Mouse (Mus musculus): ENCODE measurements at regions not wholly inside any gene's neighbourhood (a gene's known extent, or its start where the extent isn't known, plus 50 kb on each side); places are given as distances from the start of the nearest gene placed in this dataset.

DNA sequence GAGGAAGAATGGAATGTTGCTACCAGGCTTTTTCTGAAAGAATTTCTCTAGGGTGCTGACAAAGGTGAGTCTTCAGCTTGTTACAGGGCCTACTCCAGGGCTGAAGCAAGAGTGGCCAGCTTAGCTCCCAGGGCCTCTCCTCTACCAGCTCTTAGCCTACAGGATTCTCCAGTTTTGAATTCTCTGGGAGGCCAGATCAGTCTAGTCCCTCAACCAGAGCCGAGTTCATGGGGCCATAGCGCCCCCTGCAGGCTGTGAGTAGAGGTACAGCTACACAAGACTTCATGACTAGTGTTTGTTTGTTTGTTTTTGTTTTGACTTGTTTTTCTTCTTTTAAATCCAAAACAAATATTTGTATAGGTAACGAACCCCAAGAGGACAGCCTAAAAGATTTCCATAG, 211.8 kb upstream of the Eef2kmt start:
- DNase-seq (ENCODE audit: low read depth, low spot score): peak; percentile 37

- no peak for DNase-seq (ENCODE audit: low read depth, low spot score)
These were observed 211.0 kb upstream of the Eef2kmt start for GRCm38 (mm10) chr16:5466760-5467159.

DNA sequence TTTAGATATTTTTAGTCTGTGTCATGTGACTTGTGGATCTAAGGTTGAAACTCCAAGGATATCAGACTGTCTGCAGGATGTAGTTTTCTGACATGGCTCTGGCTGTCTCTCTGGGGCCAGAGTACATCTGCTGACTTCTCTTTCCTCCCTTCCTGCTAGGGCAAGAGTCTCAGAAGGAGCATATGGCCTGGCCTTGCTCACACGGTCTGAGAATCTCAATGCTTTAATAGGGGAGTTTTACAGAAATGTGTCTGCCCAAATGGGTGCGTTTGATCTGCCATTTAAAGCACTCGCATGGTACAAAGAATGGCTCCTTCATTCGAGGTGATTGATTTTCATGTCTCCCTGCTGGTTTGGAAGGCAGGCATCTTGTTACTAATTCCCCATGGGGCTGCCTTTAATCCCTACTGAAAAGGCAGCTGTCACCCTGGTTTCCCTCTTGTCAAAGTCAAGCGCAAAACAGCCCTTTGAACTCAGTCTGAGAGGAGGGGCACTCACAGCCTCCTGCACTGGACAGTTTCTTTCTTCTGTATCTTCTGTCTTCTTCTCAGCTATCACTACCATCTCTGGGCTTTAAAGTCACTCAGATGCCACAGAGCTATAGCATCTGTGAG, 199.7 kb upstream of the Eef2kmt start:
- no peak for DNase-seq (ENCODE audit: low read depth, low spot score)

- DNase-seq (ENCODE audit: low read depth, low spot score): no peak
These were observed 198.5 kb upstream of the Eef2kmt start for GRCm38 (mm10) chr16:5454243-5454642.

DNA sequence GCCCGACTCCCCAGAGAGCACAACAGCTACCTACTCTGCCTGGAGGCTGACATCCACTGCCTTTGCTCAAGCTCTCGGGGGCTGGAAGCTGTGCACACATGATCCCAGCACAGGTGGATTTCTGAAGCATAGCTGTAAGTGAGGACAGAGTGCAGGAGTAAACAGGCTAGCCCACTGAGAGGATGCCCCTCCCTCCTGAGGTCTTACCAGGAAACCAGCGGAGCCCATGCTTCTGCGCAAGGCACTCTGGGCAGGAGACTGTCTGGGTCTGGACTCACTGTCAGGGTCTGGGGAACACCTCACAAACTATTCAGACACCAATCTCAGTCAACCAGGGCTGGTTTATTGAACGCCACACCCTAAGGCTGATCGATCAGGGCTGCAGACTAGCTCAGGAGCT, 197.2 kb upstream of the Eef2kmt start:
- DNase-seq (ENCODE audit: low read depth, low spot score): no peak

GRCm38 (mm10) chr16:5445776-5446175, 190.0 kb upstream of the Eef2kmt start:
- no peak for DNase-seq (ENCODE audit: low read depth, low spot score)

DNA sequence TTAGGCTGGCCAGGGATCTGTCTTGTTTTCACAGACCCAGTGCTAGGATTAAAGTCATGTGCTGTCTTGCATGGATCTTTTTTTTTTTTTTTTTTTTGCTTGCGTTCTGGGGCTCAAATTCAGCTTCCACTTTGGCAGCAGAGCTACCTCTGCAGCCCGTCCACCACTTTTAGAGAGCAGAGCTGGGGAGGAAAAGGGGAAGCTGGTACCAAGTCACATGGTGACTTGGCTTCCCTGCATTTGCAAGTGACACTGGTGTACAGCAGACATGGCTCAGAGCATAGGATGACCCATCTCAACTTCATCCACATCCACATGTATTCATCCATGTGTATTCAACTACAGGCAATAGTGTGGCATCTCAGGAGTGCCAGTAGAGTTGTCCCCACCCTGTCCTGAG, 189.0 kb upstream of the Eef2kmt start:
- no peak for DNase-seq (ENCODE audit: low read depth, low spot score)

DNA sequence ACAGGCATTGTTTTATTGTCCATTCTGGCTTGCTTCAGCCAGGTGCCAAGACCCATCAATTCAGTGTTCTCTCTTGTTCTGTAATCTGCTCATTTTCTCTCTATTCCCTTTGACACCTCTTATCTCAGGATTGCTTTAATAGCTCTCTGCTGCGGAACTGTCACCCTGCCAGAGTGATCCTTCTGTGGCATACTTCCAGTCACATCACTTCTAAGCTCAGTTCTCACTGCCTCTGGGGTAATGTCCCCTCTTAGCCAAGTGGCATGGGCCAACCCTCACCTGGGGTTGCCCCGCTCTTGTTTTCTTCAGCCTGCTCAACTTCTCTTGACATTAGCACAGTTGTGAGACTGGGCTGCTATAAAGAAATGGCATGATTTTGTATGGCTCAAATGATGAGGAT, 183.9 kb upstream of the Eef2kmt start:
- DNase-seq (ENCODE audit: low read depth, low spot score): no peak

GRCm38 (mm10) chr16:5438405-5438804, 182.6 kb upstream of the Eef2kmt start:
- no peak for DNase-seq (ENCODE audit: low read depth, low spot score)

- DNase-seq (ENCODE audit: low read depth, low spot score): no peak
These were observed 175.9 kb upstream of the Eef2kmt start for GRCm38 (mm10) chr16:5431689-5432088.

DNA sequence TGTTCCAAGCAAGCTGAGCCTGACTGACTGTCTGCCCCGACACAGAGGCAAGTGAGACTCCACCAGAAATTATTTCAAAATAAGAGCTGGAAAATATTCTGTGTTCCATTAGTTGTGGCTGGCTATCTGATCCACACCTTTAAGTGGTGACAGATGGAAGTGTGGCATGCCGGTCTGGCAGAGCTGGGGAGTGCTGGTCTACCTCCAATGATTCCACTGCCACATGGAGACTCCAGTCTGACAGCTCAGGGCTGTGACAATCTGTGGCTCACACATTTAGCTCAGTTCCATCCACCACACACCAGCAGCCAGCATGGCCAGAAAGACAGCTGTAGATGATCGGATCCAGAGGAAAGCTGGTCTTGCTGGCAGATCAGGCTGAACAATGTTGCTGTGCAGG, 175.3 kb upstream of the Eef2kmt start:
- DNase-seq (ENCODE audit: low read depth, low spot score): no peak

DNA sequence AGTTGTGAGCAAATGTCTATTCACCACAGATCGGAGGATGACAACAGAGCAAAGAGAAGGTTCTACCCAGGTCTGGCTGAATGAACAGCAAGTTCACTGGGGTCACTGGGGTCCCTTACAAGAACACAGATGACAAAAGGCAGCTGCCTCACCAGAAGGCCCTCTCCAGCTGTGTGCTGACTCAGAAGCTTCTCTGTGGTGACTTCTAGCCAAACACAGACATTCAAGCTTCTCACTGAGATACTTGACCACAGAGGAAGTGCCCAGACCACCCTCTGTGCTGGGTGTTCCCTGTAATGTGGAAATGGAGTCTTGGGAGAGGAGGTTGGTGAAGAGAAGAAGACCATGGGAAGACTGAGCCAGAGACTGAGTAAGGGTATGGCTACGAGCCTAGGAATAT, 173.7 kb upstream of the Eef2kmt start:
- DNase-seq (ENCODE audit: low read depth, low spot score): no peak

GRCm38 (mm10) chr16:5425908-5426307, 170.1 kb upstream of the Eef2kmt start:
- DNase-seq (ENCODE audit: low read depth, low spot score): no peak

DNA sequence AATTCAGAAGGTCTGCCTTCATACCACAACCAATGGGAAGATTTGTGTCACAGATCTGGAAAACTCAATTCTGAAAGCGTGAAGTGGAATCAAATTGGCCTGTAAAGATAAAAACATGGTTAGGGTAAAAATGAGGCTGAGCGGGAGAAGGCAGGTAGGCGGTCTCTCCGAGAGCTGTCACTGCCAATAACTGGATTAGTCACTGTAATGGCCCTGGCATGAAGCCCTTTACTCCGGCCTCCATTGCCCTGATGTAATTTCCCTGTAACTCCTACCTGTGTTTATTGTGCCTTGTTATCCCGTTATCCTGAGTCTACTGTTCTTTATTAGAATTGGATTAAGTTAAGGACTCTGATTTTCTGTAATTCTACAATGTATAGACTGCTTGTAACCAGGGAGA, 166.3 kb upstream of the Eef2kmt start:
- no peak for DNase-seq (ENCODE audit: low read depth, low spot score)

- DNase-seq (ENCODE audit: low read depth, low spot score): no peak
These were observed 165.8 kb upstream of the Eef2kmt start for GRCm38 (mm10) chr16:5421591-5421990.

- no peak for DNase-seq (ENCODE audit: low read depth, low spot score)
These were observed 163.7 kb upstream of the Eef2kmt start for GRCm38 (mm10) chr16:5419467-5419866.

- DNase-seq (ENCODE audit: low read depth, low spot score): no peak
These were observed 162.8 kb upstream of the Eef2kmt start for GRCm38 (mm10) chr16:5418462-5419197.

GRCm38 (mm10) chr16:5415310-5415709, 159.5 kb upstream of the Eef2kmt start:
- no peak for DNase-seq (ENCODE audit: low read depth, low spot score)

DNA sequence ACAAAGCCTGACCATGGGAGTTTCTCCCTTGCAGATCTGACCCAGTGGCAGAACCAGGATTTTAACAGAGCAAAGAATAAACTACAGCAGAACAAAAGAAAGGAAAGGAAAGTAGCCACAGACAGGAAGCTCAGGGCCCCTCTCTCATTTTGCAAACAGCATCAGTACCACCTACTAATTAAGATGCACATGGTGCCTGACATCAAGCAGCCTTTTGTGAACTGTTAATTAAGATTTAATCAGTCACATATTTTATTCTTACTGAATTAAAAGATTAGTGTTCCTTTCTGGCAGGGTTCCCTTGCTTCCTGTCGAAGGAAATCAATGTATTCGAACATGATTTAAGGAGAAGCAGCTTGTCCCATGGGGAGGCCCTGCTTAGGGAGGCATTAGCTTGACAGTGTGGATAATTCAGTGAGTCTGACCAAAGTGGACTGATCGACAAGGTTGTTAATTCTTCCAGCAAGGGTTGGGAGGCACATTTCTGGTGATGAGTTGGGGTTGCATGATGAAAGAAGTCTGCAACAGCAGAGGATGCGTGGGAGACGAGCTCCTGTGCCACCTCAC, 156.1 kb upstream of the Eef2kmt start:
- no peak for DNase-seq (ENCODE audit: low read depth, low spot score)

DNA sequence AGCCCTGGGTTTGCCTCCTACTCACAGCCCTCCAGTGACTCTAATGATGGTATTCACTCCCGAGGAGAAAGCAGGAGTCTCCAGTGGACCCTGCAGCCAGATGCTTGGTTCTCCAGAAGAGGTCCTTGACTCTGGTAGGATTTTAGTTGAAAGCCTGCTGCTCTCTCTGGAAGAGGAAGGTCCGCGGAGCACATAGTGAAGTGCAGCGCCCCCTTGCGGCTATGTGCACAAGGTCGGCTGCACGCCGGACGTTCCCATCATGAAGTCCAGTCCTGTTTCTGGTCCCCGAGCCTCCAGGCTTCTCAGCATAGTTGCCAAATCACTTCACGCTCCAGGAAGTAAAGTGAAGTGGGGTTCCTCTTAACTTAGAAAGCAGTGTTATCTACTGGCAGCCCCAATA, 150.9 kb upstream of the Eef2kmt start:
- peak; percentile 70 for DNase-seq (ENCODE audit: low read depth, low spot score)

- DNase-seq (ENCODE audit: low read depth, low spot score): no peak
These were observed 137.6 kb upstream of the Eef2kmt start for GRCm38 (mm10) chr16:5393336-5393735.

- DNase-seq (ENCODE audit: low read depth, low spot score): no peak
These were observed 127.1 kb upstream of the Eef2kmt start for GRCm38 (mm10) chr16:5382930-5383329.

DNA sequence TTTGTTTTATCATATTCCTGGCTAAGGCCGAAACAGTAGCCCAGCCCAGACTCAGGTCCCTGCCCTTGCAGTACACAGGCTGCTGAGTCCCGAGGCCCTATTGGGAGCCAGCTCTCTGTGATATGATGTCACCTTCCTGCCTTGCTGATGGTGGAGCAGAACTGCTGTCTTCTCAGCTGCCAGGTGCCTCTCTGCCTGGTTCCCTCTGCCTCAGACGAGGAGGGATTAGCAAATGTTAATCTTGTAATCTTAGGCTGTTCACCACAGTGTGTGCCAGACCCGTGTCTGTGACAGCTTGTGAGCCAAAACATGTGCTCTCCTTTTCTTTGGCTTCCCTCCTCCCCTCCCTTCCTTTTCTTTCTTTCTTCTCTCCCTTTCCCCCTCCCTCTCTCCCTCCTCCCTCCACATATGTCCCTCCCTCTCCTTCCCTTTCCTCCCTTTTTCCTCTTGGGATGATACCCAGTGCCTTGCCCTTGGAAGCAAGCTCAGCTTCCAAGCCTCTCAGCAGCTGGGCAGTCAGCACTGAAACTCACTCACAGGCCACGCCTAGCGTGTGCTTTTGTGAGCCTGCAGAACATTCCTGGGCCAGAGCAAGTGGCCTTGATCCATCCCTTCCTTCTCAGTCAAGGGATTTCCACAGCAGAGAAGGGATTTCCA, 126.6 kb upstream of the Eef2kmt start:
- no peak for DNase-seq (ENCODE audit: low read depth, low spot score)

Measured in forelimb bud, embryonic 11.5 days (tissue).